Mouse (Mus musculus) intestine, postnatal 0 days (tissue): ENCODE data around the gene Rgs3. TPM values are rescaled to one million over a fixed set of nuclear protein-coding genes. Genes with fewer than 3 reads are reported as not detected.
A peak's percentile ranks its signal among the peaks of the same experiment; 100 is the strongest.

ENCODE experiments used
- ATAC-seq: fragments of 200-750 bp; cut with Nextera tagmentation; 2 replicates; pipeline ENCODE4 v1.8.0; 2017; ENCODE audit warnings: mild to moderate bottlenecking, moderate TSS enrichment, moderate library complexity
- H3K27ac ChIP-seq: fragments of 300-500 bp; sonication (generic); 2 replicates; pipeline ENCODE4 v1.5.1; 2014; ENCODE audit warnings: mild to moderate bottlenecking, low read depth, low read length, moderate library complexity
- H3K27me3 ChIP-seq: fragments of 300-500 bp; sonication (generic); replicated peaks from 2 replicates; pipeline ENCODE4 v1.6.1; 2014; ENCODE audit warnings: low read length, mixed read lengths; ENCODE audit not compliant: control insufficient read depth, insufficient read depth
- H3K36me3 ChIP-seq: fragments of 300-500 bp; sonication (generic); 2 replicates; pipeline ENCODE4 v1.6.1; 2014; ENCODE audit warnings: mild to moderate bottlenecking, moderate library complexity; ENCODE audit not compliant: control insufficient read depth, insufficient read depth
- H3K4me1 ChIP-seq: fragments of 300-500 bp; sonication (generic); replicated peaks from 2 replicates; pipeline ENCODE4 v1.6.1; 2014; ENCODE audit warnings: antibody characterized with exemption, low read length, mixed read lengths; ENCODE audit not compliant: control insufficient read depth, insufficient read depth
- H3K4me2 ChIP-seq: fragments of 300-500 bp; sonication (generic); replicated peaks from 2 replicates; pipeline ENCODE4 v1.6.1; 2014; ENCODE audit warnings: low read depth, mild to moderate bottlenecking, moderate library complexity
- H3K4me3 ChIP-seq: fragments of 300-500 bp; sonication (generic); 2 replicates; pipeline ENCODE4 v1.5.1; 2014; ENCODE audit warnings: low read depth, low read length
- H3K9ac ChIP-seq: fragments of 300-500 bp; sonication (generic); 2 replicates; pipeline ENCODE4 v1.6.1; 2014; ENCODE audit warnings: mild to moderate bottlenecking, low read depth, low read length
- H3K9me3 ChIP-seq: fragments of 300-500 bp; sonication (generic); 2 replicates; pipeline ENCODE4 v1.6.1; 2016; ENCODE audit warnings: mixed run types; ENCODE audit not compliant: control insufficient read depth
- CTCF ChIP-seq: sonication (generic); IDR thresholded peaks from 2 replicates; pipeline ENCODE4 v1.5.1; 2016; ENCODE audit warnings: low read depth, mild to moderate bottlenecking, control low read depth, antibody characterized with exemption, moderate library complexity
- WGBS: fragments of 180-500 bp; shearing (Covaris S2); extraction: QIAGEN DNeasy Blood & Tissue Kit; methylation state at CpG from one replicate; pipeline ENCODE4 v1.1.7; 2014; 5-methylcytosine and 5-hydroxymethylcytosine counted together
- polyA plus RNA-seq: library from polyadenylated mRNA; unstranded; fragments of >200 nt; fragmentation: Nextera tagmentation; extraction: Ambion mirVana; gene quantifications from 2 replicates; pipeline ENCODE4 v1.2.1, GENCODE M21; 2015

Gene Rgs3
- polyA plus RNA-seq, 1 experiment from 2014 or later = 30.1 TPM

DNA sequence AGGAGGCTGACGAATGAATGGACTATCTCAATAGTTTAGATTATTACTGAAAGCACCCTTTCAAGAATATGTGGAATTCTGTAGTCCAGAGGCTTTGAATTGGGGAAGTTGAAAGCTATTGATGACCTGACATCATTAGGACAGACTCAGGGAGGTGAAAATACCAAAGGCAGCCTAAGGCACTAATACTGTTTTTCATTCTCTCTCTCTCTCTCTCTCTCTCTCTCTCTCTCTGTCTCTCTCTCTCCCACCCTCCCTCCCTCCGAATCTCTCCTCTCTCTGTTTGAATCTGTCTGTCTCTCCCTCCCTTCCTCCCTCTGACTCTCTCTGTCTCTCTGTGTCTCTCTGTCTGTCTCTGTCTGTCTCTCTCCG, 2.0 kb downstream of the Rgs3 start:
- H3K4me1 ChIP-seq = 0 out of 2 replicates have a peak, but pooled peaks cover 3% of the 10 kb centered on the region
- no peaks in the 10 kb centered on the region for H3K27me3 ChIP-seq
- 58% methylated on average over 3 of the region's 3 CpGs for WGBS

DNA sequence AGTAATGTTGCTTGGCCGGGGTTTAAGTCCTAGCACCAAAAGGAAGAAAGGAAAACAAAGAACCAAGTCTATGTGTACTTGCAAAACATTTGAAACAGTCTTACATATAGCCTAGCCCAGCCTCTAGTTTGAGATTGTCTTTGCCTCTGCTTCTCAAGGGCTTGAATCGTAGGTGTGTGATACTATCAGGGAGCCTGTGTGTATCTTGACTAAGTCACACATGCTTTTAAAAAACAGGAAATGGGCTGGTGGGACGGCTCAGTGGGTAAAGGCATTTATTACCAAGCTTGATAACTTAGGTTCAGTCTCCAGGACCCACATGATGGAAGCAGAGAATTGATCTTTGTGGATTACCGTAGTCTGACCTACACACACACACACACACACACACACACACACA, 2.4 kb downstream of the Rgs3 start:
- Histone ChIP-seq H3K4me1 (0 out of 2 replicates have a peak, but pooled peaks cover 3% of the 10 kb centered on the region), H3K9me3 (no peaks in the 10 kb centered on the region), H3K4me3 (no peak overlapping the region), H3K4me2 (no peak overlapping the region), H3K9ac (no peak overlapping the region), H3K27me3 (no peaks in the 10 kb centered on the region), H3K36me3 (no peaks in the 10 kb centered on the region), H3K27ac (no peak overlapping the region)
- 68% methylated on average over 4 of the region's 4 CpGs for WGBS
- no peak for ATAC-seq
- TF ChIP-seq CTCF = no peak

More for the DNA sequence above, 2.0 kb downstream of the Rgs3 start:
- Histone ChIP-seq H3K4me2 (no peak overlapping the region), H3K9me3 (no peaks in the 10 kb centered on the region), H3K27ac (no peak overlapping the region), H3K36me3 (no peaks in the 10 kb centered on the region), H3K4me3 (no peak overlapping the region), H3K9ac (no peak overlapping the region)
- TF ChIP-seq CTCF = no peak
- ATAC-seq = no peak

DNA sequence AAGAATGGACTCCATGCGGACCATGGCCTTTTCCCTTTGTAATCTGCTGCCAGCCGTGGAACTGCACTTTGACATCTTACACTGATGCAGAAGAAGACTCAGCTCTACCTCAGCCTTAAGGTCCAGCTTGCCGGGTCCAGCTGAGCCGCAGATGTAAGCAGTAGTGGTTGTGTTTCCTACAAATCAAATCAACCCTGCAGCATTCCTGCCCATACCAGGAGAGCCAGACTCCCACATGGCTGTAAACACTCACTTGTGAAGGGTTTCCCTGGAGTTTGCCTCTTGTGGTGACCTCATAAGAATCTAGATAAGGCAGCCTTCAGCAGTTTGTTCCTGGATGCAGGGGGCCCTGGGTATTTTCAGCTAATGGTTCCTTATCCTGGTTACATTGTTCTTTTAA, 6.9 kb downstream of the Rgs3 start:
- TF ChIP-seq CTCF = no peak
- Histone ChIP-seq H3K27me3 (no peaks in the 10 kb centered on the region), H3K9me3 (no peaks in the 10 kb centered on the region), H3K4me3 (no peak overlapping the region), H3K27ac (no peak overlapping the region), H3K9ac (no peak overlapping the region), H3K36me3 (no peaks in the 10 kb centered on the region), H3K4me1 (0 out of 2 replicates have a peak, but pooled peaks cover 3% of the 10 kb centered on the region), H3K4me2 (no peak overlapping the region)
- peak; percentile 57; the same call in 1 of the 2 replicates for ATAC-seq
- WGBS = 30% methylated on average over 4 of the region's 4 CpGs

DNA sequence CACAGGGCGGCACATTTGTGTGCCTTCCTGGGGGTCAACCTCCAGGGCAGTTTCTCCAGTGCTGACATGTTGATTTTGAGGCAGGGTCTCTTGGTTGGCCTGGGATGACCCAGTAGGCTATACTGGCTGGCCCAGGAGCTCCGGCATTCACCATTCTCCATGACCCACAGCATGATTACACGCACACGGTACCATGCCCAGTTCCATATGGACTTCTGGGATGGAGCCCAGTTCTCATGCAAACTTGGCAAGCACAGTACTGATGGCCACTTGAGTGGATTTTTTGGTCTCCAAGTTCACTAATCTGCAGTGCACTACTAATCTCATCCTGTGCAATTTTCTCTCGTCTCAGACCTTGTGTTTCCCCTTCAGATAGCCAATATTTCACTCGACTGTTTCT, 8.0 kb downstream of the Rgs3 start:
- ATAC-seq = no peak
- no peak overlapping the region for H3K4me2 ChIP-seq
- no peaks in the 10 kb centered on the region for H3K36me3 ChIP-seq
- H3K9ac ChIP-seq = no peak overlapping the region
- WGBS = 78% methylated on average over 6 of the region's 6 CpGs
- no peak overlapping the region for H3K27ac ChIP-seq
- no peak for TF ChIP-seq CTCF
- H3K9me3 ChIP-seq = no peaks in the 10 kb centered on the region
- H3K27me3 ChIP-seq = no peaks in the 10 kb centered on the region
- H3K4me1 ChIP-seq = 0 out of 2 replicates have a peak, but pooled peaks cover 3% of the 10 kb centered on the region
- no peak overlapping the region for H3K4me3 ChIP-seq

DNA sequence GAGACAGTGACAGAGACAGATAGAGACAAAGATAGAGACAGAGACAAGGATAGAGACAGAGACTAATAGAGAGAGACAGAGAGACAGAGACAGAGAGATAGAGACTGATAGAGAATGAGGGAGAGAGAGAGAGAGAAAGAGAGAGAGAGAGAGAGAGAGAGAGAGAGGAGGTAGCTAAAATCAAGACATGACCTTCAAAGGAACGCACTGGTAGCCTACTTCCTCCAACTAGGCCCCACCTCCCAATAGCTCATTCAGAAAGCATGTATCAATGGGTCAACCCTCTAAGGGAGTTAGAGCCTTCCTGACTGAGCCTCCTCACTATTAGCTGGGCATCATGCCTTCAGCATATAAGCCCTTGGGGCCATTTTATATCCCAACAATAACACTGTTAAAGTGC, 8.7 kb downstream of the Rgs3 start:
- no peak overlapping the region for H3K4me2 ChIP-seq
- WGBS = 45% methylated on average over 1 of the region's 1 CpGs
- no peak for TF ChIP-seq CTCF

GRCm38 (mm10) chr4:62569603-62570002, 10.0 kb downstream of the Rgs3 start:
- no peak for ATAC-seq
- no peak overlapping the region for H3K4me3 ChIP-seq
- no peak for TF ChIP-seq CTCF
- H3K27ac ChIP-seq = no peak overlapping the region
- 0 out of 2 replicates have a peak, but pooled peaks cover 3% of the 10 kb centered on the region for H3K4me1 ChIP-seq
- no peaks in the 10 kb centered on the region for H3K36me3 ChIP-seq
- H3K27me3 ChIP-seq = no peaks in the 10 kb centered on the region
- 89% methylated on average over 5 of the region's 5 CpGs for WGBS
- no peaks in the 10 kb centered on the region for H3K9me3 ChIP-seq
- no peak overlapping the region for H3K9ac ChIP-seq
- H3K4me2 ChIP-seq = no peak overlapping the region

More for the DNA sequence above, 8.7 kb downstream of the Rgs3 start:
- no peaks in the 10 kb centered on the region for H3K27me3 ChIP-seq
- H3K36me3 ChIP-seq = no peaks in the 10 kb centered on the region
- H3K9ac ChIP-seq = no peak overlapping the region
- 0 out of 2 replicates have a peak, but pooled peaks cover 3% of the 10 kb centered on the region for H3K4me1 ChIP-seq
- H3K4me3 ChIP-seq = no peak overlapping the region
- no peak overlapping the region for H3K27ac ChIP-seq
- no peak for ATAC-seq
- no peaks in the 10 kb centered on the region for H3K9me3 ChIP-seq

DNA sequence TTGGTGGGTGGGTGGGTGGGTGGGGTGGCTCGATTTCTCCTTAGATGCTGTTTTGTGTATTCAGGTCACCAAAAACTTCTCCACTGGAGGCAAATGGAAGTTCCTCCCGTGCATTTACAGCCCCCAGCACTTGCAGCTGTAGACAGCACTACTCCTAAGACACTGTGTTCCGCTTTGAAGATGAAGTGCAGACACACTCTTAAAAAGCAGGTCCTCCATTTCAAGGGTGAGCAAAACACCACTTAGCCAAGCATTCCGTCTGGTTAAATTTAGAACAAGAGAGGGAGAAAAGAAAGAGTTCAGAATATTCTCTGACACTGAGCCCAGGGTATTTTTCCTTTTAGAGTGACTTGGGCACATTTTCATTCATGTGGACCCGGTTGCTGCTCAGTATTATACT, 10.4 kb downstream of the Rgs3 start:
- 61% methylated on average over 5 of the region's 5 CpGs for WGBS
- no peak overlapping the region for H3K4me2 ChIP-seq
- no peak overlapping the region for H3K9ac ChIP-seq
- no peak overlapping the region for H3K4me3 ChIP-seq
- no peaks in the 10 kb centered on the region for H3K27me3 ChIP-seq
- 0 out of 2 replicates have a peak, but pooled peaks cover 3% of the 10 kb centered on the region for H3K4me1 ChIP-seq
- H3K9me3 ChIP-seq = no peaks in the 10 kb centered on the region
- TF ChIP-seq CTCF = no peak
- H3K27ac ChIP-seq = no peak overlapping the region
- no peaks in the 10 kb centered on the region for H3K36me3 ChIP-seq
- ATAC-seq = no peak
